Mouse (Mus musculus): ENCODE measurements around the gene Ezh1. TPM values are rescaled to one million over a fixed set of nuclear protein-coding genes. Genes with fewer than 3 reads are reported as not detected.

Ezh1 gene
- total and polyA plus RNA-seq, 2 experiments from 2014 or later = 25.4 to 40.0 TPM

DNA sequence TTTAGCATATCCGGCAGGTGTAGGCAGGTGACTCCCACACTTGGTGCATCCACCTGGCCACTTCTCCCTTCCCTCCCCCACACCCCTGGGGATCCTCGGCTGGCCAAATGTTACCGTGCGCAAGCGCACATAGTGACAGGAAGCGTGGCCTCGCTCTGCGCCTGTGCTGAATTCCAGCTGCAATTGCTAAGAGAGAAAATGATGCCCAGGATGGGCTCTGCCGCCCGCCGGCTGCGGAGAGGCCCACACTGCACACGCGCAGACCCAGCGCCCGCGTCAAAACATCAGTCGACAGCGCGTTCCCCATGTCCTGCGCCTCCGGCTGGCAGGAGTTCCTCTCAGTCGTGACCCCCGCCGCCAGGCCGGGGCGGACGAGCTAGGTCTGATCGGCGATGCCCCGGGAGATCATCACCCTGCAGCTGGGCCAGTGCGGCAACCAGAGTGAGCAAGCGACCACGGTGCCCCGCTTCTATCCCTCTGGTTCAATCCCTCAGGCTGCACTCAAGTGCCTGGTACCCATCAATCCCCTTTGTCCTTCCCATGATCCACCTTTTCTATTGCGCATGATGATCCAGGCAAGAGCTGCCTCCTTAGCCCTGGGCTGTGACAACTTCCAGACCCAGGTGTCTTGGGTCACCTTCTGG, 70.4 kb downstream of the Ezh1 start, which contains the start of gene Tubg2:
Gene Tubg2 (plus strand): TSS at position 180 of the 644 bp plus-strand sequence.
- Histone ChIP-seq H3K27me3 (ENCODE audit: insufficient read depth, low read length) (no peaks in the 10 kb centered on the region), H3K36me3 (ENCODE audit: insufficient read depth, low read length) (no peaks in the 10 kb centered on the region), H3K9ac (replicated peaks; ENCODE audit: low read length, poor library complexity, severe bottlenecking) (peak within 1 kb of the TSS; percentile 66), H3K4me3 (ENCODE audit: low read depth, low read length) (peak within 1 kb of the TSS; percentile 47), H3K4me2 (ENCODE audit: low read depth, low read length, poor library complexity, severe bottlenecking) (peak within 1 kb of the TSS; percentile 84), H3K27ac (ENCODE audit: low read depth, low read length) (peak within 1 kb of the TSS; percentile 85), H3K4me1 (ENCODE audit: insufficient read depth, low read length) (0 out of 2 replicates have a peak, but pooled peaks cover 4% of the 10 kb centered on the region), H3K9me3 (ENCODE audit: low read length) (no peaks in the 10 kb centered on the region)
- DNase-seq (ENCODE audit: low spot score) (peak; percentile 94), ATAC-seq (ENCODE audit: low FRiP score) (peak; percentile 84)
- peak; percentile 4; the same call in 1 of the 2 replicates for TF ChIP-seq CTCF (IDR thresholded peaks at IDR 0.05)
- WGBS = 1% methylated on average over 36 of the region's 36 CpGs

DNA sequence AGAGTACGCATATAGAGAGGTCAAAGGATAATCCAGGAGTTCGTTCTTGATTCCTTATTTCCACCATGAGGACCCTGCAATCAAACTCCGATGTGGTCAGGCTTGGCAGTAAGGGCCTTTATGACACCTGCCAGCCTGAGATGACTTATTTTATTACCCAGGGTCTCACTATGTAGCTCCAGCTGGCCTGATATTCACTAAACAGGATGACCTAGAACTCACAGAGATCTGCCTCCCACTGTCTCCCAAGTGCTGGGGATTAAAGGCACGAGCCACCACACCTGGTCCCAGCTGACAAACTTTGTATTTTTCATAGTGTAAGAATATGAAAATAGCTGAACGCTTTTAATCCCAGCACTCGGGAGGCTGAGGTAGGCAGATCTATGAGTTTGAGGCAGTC, 71.1 kb downstream of the Ezh1 start:
- 67% methylated on average over 6 of the region's 6 CpGs for WGBS
- Histone ChIP-seq H3K9me3 (ENCODE audit: low read length) (no peaks in the 10 kb centered on the region), H3K27ac (ENCODE audit: low read depth, low read length) (no peak overlapping the region; the same call in 1 of the 2 replicates), H3K27me3 (ENCODE audit: insufficient read depth, low read length) (no peaks in the 10 kb centered on the region), H3K9ac (replicated peaks; ENCODE audit: low read length, poor library complexity, severe bottlenecking) (no peak overlapping the region), H3K4me1 (ENCODE audit: insufficient read depth, low read length) (0 out of 2 replicates have a peak, but pooled peaks cover 4% of the 10 kb centered on the region), H3K4me3 (ENCODE audit: low read depth, low read length) (peak overlapping the region; percentile 47; the same call in 1 of the 2 replicates), H3K4me2 (ENCODE audit: low read depth, low read length, poor library complexity, severe bottlenecking) (peak overlapping the region; percentile 84), H3K36me3 (ENCODE audit: insufficient read depth, low read length) (no peaks in the 10 kb centered on the region)
- no peak for ATAC-seq (ENCODE audit: low FRiP score)
- TF ChIP-seq CTCF (IDR thresholded peaks at IDR 0.05) = no peak
- no peak for DNase-seq (ENCODE audit: low spot score)

DNA sequence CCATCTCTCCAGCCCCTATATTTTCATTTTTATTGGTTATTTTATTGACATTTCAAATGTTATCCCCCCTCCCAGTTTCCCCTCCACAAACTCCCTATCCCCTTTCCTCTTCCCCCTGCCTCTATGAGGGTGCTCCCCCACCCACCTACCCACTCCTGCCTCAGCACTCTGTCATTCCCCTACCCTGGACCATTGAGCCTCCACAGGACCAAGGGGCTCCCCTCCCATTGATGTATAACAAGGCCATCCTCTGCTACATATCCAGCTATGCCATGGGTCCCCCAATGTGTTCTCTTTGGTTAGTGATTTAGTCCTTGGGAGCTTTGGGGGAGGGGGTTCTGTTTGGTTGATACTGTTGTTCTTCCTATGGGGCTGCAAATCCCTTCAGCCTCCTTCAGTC, 71.6 kb downstream of the Ezh1 start:
- Histone ChIP-seq H3K36me3 (ENCODE audit: insufficient read depth, low read length) (no peaks in the 10 kb centered on the region), H3K4me1 (ENCODE audit: insufficient read depth, low read length) (0 out of 2 replicates have a peak, but pooled peaks cover 4% of the 10 kb centered on the region), H3K9me3 (ENCODE audit: low read length) (no peaks in the 10 kb centered on the region)

DNA sequence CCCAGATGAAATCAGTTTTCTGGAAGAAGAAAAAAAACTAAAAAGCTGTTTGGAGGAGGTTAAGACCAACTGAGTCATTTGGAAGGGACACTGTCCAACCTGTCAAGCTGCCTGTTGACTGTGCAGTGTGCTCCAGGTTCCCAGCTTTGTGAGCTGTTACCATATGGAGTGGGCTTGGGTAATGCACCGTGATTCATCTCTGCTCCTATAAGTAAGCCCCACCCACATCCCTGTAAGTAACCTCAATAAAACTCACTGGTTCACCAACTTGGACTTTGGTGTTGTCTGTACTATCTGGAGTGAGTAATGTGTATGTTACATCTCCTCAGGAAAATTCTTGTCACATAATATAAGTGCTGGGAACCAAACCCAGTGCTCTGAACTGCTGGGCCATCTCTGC, 73.4 kb downstream of the Ezh1 start:
- Histone ChIP-seq H3K36me3 (ENCODE audit: insufficient read depth, low read length) (no peaks in the 10 kb centered on the region), H3K27ac (ENCODE audit: low read depth, low read length) (no peak overlapping the region), H3K4me2 (ENCODE audit: low read depth, low read length, poor library complexity, severe bottlenecking) (no peak overlapping the region), H3K9me3 (ENCODE audit: low read length) (no peaks in the 10 kb centered on the region), H3K9ac (replicated peaks; ENCODE audit: low read length, poor library complexity, severe bottlenecking) (no peak overlapping the region), H3K27me3 (ENCODE audit: insufficient read depth, low read length) (no peaks in the 10 kb centered on the region), H3K4me1 (ENCODE audit: insufficient read depth, low read length) (0 out of 2 replicates have a peak, but pooled peaks cover 4% of the 10 kb centered on the region), H3K4me3 (ENCODE audit: low read depth, low read length) (no peak overlapping the region)
- ATAC-seq (ENCODE audit: low FRiP score) (no peak), DNase-seq (ENCODE audit: low spot score) (no peak)
- TF ChIP-seq CTCF (IDR thresholded peaks at IDR 0.05) = no peak
- 78% methylated on average over 1 of the region's 1 CpGs for whole genome bisulfite sequencing

More for the DNA sequence above, 71.6 kb downstream of the Ezh1 start:
- TF ChIP-seq CTCF (IDR thresholded peaks at IDR 0.05) = no peak
- no peak for DNase-seq (ENCODE audit: low spot score)
- Histone ChIP-seq H3K27me3 (ENCODE audit: insufficient read depth, low read length) (no peaks in the 10 kb centered on the region), H3K27ac (ENCODE audit: low read depth, low read length) (no peak overlapping the region), H3K4me2 (ENCODE audit: low read depth, low read length, poor library complexity, severe bottlenecking) (no peak overlapping the region), H3K4me3 (ENCODE audit: low read depth, low read length) (no peak overlapping the region), H3K9ac (replicated peaks; ENCODE audit: low read length, poor library complexity, severe bottlenecking) (no peak overlapping the region)
- no peak for ATAC-seq (ENCODE audit: low FRiP score)

DNA sequence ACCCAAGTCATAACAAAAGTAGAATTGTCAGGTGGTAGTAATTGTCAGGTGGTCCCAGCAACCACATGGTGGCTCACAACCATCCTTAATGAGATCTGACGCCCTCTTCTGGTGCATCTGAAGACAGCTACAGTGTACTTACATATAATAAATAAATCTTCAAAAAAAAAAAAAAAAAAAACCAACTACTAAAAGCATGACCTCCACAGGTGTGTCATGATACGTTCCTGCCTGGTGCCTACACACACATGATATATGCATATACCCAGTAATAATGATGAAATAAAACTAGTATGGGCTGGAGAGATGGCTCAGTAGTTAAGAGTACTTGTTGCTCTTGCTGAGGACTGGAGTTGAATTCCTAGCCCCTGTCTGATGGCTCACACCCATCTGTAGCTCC, 75.2 kb downstream of the Ezh1 start:
- Histone ChIP-seq H3K4me3 (ENCODE audit: low read depth, low read length) (no peak overlapping the region), H3K9ac (replicated peaks; ENCODE audit: low read length, poor library complexity, severe bottlenecking) (no peak overlapping the region), H3K36me3 (ENCODE audit: insufficient read depth, low read length) (no peaks in the 10 kb centered on the region), H3K4me1 (ENCODE audit: insufficient read depth, low read length) (peaks cover 6% of the 10 kb centered on the region; the same call in 1 of the 2 replicates), H3K27ac (ENCODE audit: low read depth, low read length) (no peak overlapping the region), H3K27me3 (ENCODE audit: insufficient read depth, low read length) (no peaks in the 10 kb centered on the region), H3K9me3 (ENCODE audit: low read length) (no peaks in the 10 kb centered on the region), H3K4me2 (ENCODE audit: low read depth, low read length, poor library complexity, severe bottlenecking) (no peak overlapping the region)
- TF ChIP-seq CTCF (IDR thresholded peaks at IDR 0.05) = no peak
- DNase-seq (ENCODE audit: low spot score) (no peak), ATAC-seq (ENCODE audit: low FRiP score) (no peak)
- WGBS = 59% methylated on average over 2 of the region's 2 CpGs

Measured in midbrain, postnatal 0 days (tissue).